Mouse (Mus musculus) skeletal muscle tissue, postnatal 0 days (tissue): ENCODE results near the gene Gm20738. TPM values are rescaled to one million over a fixed set of nuclear protein-coding genes. Genes with fewer than 3 reads are reported as not detected.

Experiments used
- polyA plus RNA-seq: library from polyadenylated mRNA; unstranded; fragments of >200 nt; fragmentation: Nextera tagmentation; extraction: Ambion mirVana; gene quantifications from 2 replicates; pipeline ENCODE4 v1.2.1, GENCODE M21; 2015

Gene Gm20738
- not detected in 2 replicates for polyA plus RNA-seq

DNA sequence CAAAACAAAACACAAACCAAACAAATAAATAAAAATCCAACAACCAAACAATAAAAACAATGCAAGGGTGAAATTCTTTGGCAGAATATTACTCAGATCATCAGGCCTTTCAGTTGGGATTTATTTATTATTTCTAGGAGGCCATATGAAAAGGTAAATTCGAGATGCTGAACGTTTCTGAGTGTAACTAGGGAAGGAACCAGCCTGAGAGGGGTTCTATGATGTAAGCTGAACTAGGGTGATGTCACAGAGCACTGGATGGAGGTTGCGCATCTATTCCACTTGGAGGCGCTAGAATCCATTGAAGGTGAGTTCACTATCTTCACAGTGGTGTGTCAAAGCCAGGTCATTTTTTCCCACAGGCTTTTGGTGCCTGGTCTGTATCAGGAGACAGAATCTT, at the start of gene Gm20738:
Gene Gm20738 (plus strand): TSS at position 301 of the 400 bp plus-strand sequence.

